Mouse (Mus musculus): ENCODE measurements around the gene Epha3. TPM values are rescaled to one million over a fixed set of nuclear protein-coding genes. Genes with fewer than 3 reads are reported as not detected.

Epha3 gene
- polyA plus RNA-seq, 1 experiment from 2014 or later = 26.2 TPM

DNA sequence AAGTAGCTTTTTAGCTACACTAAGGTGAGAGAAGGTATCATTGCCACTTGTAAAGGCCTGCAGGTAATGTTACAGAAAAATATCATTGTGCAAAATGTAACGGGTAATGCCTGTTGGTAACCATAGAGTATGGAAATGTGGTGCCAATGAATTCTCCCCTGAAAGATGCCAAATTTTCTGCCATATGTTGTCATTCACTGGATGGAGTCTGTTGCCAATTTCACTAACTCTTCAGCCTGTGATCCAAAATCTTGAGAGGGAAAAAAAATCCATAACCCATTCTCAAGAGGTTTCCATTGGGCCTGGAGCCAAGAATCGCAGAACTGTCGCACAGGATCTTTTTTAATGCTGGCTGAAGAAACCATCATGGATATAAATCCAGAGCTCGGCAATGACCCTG, 269.3 kb downstream of the Epha3 start:
- no peaks in the 10 kb centered on the region for H3K9me3 ChIP-seq
- peaks cover 10% of the 10 kb centered on the region for H3K27me3 ChIP-seq
- H3K9ac ChIP-seq (replicated peaks) = no peak overlapping the region
- no peaks in the 10 kb centered on the region for H3K36me3 ChIP-seq
- 82% methylated on average over 4 of the region's 4 CpGs for WGBS
- no peak overlapping the region for H3K4me2 ChIP-seq
- peaks cover 7% of the 10 kb centered on the region for H3K4me1 ChIP-seq (replicated peaks)
- ATAC-seq (ENCODE audit: insufficient number of reproducible peaks, insufficient read depth, low FRiP score, low TSS enrichment, low read depth) = no peak
- no peak overlapping the region for H3K27ac ChIP-seq
- H3K4me3 ChIP-seq (replicated peaks) = no peak overlapping the region

DNA sequence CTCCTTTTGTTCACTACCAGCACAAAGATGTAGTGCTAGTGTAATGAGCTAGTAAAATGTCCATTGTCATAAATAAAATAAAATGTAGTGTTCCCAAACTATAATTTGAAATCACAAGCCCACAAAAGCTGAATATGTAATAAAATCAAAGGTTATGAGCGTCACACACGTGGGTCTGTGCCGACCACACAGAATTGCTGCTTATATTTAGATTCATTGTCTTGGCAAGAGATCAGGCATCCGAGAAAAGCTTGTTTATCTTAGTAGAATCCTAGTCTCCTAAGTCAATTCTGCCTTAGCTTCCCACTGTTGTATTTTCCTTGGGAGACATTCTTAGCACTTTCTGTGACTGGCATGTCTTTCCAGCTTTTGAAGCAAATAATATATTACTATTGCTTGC, 294.2 kb downstream of the Epha3 start:
- H3K4me2 ChIP-seq = no peak overlapping the region
- no peak overlapping the region for H3K9ac ChIP-seq (replicated peaks)
- no peaks in the 10 kb centered on the region for H3K4me1 ChIP-seq (replicated peaks)
- H3K4me3 ChIP-seq (replicated peaks) = no peak overlapping the region
- ATAC-seq (ENCODE audit: insufficient number of reproducible peaks, insufficient read depth, low FRiP score, low TSS enrichment, low read depth) = no peak
- no peaks in the 10 kb centered on the region for H3K9me3 ChIP-seq
- 48% methylated on average over 4 of the region's 4 CpGs for WGBS
- H3K27me3 ChIP-seq = no peaks in the 10 kb centered on the region
- H3K27ac ChIP-seq = no peak overlapping the region
- H3K36me3 ChIP-seq = no peaks in the 10 kb centered on the region

DNA sequence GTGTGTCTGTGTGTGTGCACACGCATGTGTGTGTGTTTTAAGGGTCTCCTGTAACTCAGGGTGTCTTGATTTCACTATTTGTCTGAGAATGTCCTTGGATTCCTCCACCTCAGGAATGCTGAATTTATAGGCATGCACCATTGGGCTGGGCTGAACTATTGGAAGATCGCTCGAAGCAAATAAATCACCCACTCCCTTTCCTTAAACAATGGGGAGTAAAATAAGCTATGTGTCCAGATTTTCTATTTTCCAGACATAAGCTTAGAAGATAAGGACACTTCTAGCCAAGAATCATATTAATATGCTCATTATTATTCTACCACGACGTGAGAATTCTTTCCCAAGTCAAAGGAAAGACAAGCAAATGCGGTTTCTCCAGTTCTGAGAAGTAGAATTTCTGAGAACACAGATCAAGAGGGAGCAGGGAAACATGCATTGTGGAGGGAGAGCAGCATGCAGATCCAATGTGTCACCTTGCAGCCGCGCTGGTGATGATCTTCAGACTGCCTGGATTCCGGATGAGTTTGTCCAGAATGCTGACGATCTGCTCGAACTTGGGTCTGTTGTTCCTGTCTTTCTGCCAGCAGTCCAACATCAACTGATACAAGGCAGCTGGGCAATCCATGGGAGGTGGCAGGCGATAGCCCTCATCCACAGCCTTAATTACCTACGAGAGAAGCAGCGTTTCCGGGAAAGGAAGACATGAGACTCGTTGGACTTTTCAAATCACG, 297.7 kb downstream of the Epha3 start:
- no peaks in the 10 kb centered on the region for H3K9me3 ChIP-seq
- WGBS = 71% methylated on average over 17 of the region's 17 CpGs
- no peaks in the 10 kb centered on the region for H3K4me1 ChIP-seq (replicated peaks)
- H3K4me2 ChIP-seq = no peak overlapping the region
- ATAC-seq (ENCODE audit: insufficient number of reproducible peaks, insufficient read depth, low FRiP score, low TSS enrichment, low read depth) = no peak
- H3K36me3 ChIP-seq = no peaks in the 10 kb centered on the region
- H3K4me3 ChIP-seq (replicated peaks) = no peak overlapping the region
- H3K27me3 ChIP-seq = no peaks in the 10 kb centered on the region
- H3K27ac ChIP-seq = no peak overlapping the region
- H3K9ac ChIP-seq (replicated peaks) = no peak overlapping the region

DNA sequence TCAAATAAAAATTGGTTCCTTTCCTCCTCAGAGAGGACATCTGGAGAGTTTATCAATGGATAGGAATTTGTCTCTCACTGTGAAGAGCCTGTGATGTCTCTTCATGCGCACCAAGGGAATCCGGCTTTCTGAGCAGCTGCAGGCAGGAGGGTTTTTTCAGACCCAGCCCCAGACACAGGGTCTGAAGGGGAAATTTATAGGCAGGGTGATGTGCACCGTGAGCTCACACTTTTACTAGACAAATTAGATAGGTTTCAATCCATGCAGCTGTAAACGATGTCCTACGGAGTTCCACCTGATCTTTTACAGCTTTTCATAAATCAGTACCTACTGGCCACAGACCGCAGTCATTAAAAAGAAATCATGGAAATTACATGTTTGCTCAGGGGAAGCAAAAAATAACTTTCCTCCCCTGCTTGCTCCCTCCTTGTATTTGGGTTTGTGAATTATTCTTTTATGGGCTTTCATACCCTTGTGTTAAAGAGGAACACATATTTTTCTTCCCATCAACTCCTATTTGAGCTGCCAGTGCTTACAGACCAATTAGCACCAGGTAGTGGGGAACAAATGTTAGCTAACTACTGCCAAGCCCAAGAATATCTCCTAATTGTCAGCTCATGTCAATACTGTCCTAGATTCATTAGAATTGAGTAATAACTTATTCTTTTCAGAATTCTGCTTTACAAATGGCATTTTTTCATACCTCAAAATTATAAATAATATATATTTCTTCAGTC, 307.4 kb downstream of the Epha3 start:
- Histone ChIP-seq H3K9ac (replicated peaks) (no peak overlapping the region), H3K27me3 (peaks cover 5% of the 10 kb centered on the region; the same call in 1 of the 2 replicates), H3K9me3 (no peaks in the 10 kb centered on the region), H3K27ac (no peak overlapping the region), H3K4me1 (replicated peaks) (peaks cover 10% of the 10 kb centered on the region; the same call in 1 of the 2 replicates), H3K36me3 (no peaks in the 10 kb centered on the region), H3K4me3 (replicated peaks) (no peak overlapping the region), H3K4me2 (no peak overlapping the region)
- ATAC-seq (ENCODE audit: insufficient number of reproducible peaks, insufficient read depth, low FRiP score, low TSS enrichment, low read depth) = peak; percentile 73; the same call in 1 of the 2 replicates
- 14% methylated on average over 6 of the region's 6 CpGs for WGBS

DNA sequence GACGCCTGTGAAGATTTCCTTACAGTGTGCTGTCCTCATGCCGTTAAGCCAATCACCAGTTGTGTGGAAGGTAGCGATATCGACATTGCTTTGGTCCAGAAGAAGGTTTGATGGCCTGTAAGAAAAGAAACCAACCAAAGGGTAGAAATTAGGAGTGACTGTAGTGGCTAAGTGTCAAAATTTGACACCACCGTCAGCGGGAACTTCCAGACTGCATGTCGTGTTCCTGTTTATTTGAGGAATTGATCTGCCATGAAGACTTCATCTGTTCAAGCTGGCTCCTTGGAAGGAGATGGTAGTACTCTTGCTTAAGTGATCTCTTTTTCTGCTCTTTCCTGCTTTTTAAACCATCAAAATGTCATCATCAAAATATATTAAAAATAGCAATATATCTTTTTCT, 311.4 kb downstream of the Epha3 start:
- WGBS = 89% methylated on average over 7 of the region's 7 CpGs
- no peaks in the 10 kb centered on the region for H3K36me3 ChIP-seq
- H3K4me3 ChIP-seq (replicated peaks) = no peak overlapping the region
- no peaks in the 10 kb centered on the region for H3K27me3 ChIP-seq
- H3K27ac ChIP-seq = no peak overlapping the region
- H3K4me1 ChIP-seq (replicated peaks) = peaks cover 10% of the 10 kb centered on the region; the same call in 1 of the 2 replicates
- no peak overlapping the region for H3K4me2 ChIP-seq
- H3K9ac ChIP-seq (replicated peaks) = no peak overlapping the region
- no peak for ATAC-seq (ENCODE audit: insufficient number of reproducible peaks, insufficient read depth, low FRiP score, low TSS enrichment, low read depth)
- H3K9me3 ChIP-seq = no peaks in the 10 kb centered on the region

DNA sequence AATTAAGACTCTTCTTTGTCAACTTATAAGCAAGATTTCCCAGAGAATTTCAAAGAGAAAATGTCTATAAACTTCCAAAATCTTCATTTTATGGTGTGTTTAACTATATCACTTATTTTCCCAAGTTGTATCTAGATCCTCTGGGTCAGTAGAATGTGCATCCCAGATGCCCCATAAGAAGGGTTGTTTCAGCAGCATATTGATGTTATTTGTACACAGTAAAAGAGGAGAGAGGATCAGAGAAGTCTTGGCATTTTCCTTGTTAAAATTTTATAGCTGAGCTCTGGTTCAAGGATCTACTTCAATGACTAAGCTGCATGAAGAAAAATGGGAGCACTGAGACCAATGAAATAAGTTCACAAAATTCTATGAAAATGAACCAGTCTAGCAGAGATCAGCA, 324.5 kb downstream of the Epha3 start:
- Histone ChIP-seq H3K4me3 (replicated peaks) (no peak overlapping the region), H3K27me3 (no peaks in the 10 kb centered on the region), H3K4me1 (replicated peaks) (0 out of 2 replicates have a peak, but pooled peaks cover 8% of the 10 kb centered on the region), H3K27ac (no peak overlapping the region), H3K9me3 (no peaks in the 10 kb centered on the region), H3K4me2 (no peak overlapping the region), H3K36me3 (no peaks in the 10 kb centered on the region), H3K9ac (replicated peaks) (no peak overlapping the region)
- ATAC-seq (ENCODE audit: insufficient number of reproducible peaks, insufficient read depth, low FRiP score, low TSS enrichment, low read depth) = peak; percentile 52; the same call in 1 of the 2 replicates

DNA sequence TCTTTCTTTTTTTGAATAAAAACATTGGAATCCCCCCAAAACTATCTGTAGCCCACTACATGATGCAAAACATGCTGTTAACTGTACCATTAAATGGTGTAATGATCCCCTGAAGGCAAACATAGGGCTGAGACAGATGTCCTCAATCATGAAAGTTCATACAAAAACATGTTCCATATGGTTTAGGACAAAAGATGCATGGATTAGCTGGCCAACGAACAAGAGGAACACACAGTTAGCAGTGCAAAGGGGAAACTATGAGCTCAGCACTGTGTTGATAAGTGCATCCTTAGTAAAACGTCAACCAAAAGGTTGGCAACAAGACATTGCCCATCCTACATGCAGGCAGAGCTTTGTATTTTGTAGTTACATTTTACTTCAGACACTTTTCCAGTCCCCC, 335.2 kb downstream of the Epha3 start:
- ATAC-seq (ENCODE audit: insufficient number of reproducible peaks, insufficient read depth, low FRiP score, low TSS enrichment, low read depth) = no peak
- Histone ChIP-seq H3K9ac (replicated peaks) (no peak overlapping the region), H3K36me3 (no peaks in the 10 kb centered on the region), H3K9me3 (no peaks in the 10 kb centered on the region), H3K4me2 (no peak overlapping the region), H3K4me3 (replicated peaks) (no peak overlapping the region), H3K27me3 (no peaks in the 10 kb centered on the region), H3K4me1 (replicated peaks) (no peaks in the 10 kb centered on the region), H3K27ac (no peak overlapping the region)
- 46% methylated on average over 2 of the region's 2 CpGs for WGBS

DNA sequence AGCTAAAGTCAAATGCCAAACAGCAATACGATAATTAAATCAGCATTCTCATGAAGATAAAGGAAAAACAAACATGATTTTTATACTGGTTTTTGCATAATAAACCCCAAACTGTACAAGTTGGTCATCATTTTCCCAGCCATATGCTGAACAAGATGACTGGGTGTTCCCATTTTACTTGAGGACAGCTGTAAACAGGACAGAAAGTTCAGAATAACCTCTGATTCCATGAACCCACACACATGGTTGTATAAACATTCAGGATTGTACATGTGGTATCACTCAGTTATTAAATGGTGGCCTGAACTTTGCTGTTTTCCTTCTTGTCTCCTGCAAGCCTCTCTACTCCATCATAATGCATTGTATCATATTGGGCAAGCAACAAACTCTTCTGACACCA, 346.3 kb downstream of the Epha3 start:
- Histone ChIP-seq H3K36me3 (no peaks in the 10 kb centered on the region), H3K4me2 (no peak overlapping the region), H3K4me3 (replicated peaks) (no peak overlapping the region), H3K9ac (replicated peaks) (no peak overlapping the region), H3K27me3 (no peaks in the 10 kb centered on the region), H3K27ac (no peak overlapping the region), H3K9me3 (no peaks in the 10 kb centered on the region), H3K4me1 (replicated peaks) (no peaks in the 10 kb centered on the region)
- no peak for ATAC-seq (ENCODE audit: insufficient number of reproducible peaks, insufficient read depth, low FRiP score, low TSS enrichment, low read depth)
- WGBS = 93% methylated on average over 1 of the region's 1 CpGs

DNA sequence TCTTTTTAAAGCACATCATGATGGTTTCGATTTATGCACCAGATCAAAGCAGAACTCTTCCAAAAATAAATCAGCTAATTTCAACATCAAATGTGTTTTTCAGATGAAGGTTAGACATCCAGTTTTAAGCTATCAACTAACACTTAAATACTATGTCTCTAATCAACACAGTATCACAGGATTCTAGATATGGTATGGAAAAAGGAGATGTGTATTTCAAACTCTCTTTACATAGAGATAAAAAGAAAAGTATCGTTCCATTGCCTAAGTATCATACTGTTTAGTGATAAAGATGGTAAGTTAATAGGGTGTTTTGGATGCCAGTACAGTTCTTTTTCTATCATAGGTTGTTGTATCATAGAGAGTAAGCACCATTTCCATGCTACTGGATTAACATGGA, 353.9 kb downstream of the Epha3 start:
- H3K9me3 ChIP-seq = no peaks in the 10 kb centered on the region
- WGBS = 87% methylated on average over 2 of the region's 2 CpGs
- no peaks in the 10 kb centered on the region for H3K27me3 ChIP-seq
- no peak overlapping the region for H3K27ac ChIP-seq
- H3K4me3 ChIP-seq (replicated peaks) = no peak overlapping the region
- H3K4me1 ChIP-seq (replicated peaks) = no peaks in the 10 kb centered on the region
- H3K9ac ChIP-seq (replicated peaks) = no peak overlapping the region
- no peaks in the 10 kb centered on the region for H3K36me3 ChIP-seq
- ATAC-seq (ENCODE audit: insufficient number of reproducible peaks, insufficient read depth, low FRiP score, low TSS enrichment, low read depth) = no peak
- no peak overlapping the region for H3K4me2 ChIP-seq

DNA sequence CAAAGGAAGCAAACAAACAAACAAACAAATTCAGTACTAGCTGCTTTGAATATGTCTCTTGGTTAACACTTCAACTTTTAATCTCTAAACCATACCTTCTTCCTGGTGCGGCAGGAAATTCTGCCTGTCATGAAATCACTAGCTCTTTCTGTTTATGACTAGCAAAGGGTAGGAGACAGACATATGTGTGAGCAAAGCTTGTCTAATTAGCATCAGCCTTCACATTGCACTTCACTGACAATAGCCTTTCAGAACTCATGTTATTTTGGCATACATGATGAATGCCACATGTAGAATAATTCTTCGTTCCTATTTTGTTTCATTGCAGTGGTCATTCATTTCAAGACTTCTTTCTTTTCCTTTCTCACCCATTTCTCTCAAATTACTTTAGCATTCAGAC, 357.5 kb downstream of the Epha3 start:
- no peak for ATAC-seq (ENCODE audit: insufficient number of reproducible peaks, insufficient read depth, low FRiP score, low TSS enrichment, low read depth)
- H3K9ac ChIP-seq (replicated peaks) = no peak overlapping the region
- no peak overlapping the region for H3K27ac ChIP-seq
- no peaks in the 10 kb centered on the region for H3K36me3 ChIP-seq
- no peaks in the 10 kb centered on the region for H3K4me1 ChIP-seq (replicated peaks)
- H3K4me3 ChIP-seq (replicated peaks) = no peak overlapping the region
- no peaks in the 10 kb centered on the region for H3K27me3 ChIP-seq
- H3K9me3 ChIP-seq = no peaks in the 10 kb centered on the region
- H3K4me2 ChIP-seq = no peak overlapping the region
- 55% methylated on average over 2 of the region's 2 CpGs for WGBS

DNA sequence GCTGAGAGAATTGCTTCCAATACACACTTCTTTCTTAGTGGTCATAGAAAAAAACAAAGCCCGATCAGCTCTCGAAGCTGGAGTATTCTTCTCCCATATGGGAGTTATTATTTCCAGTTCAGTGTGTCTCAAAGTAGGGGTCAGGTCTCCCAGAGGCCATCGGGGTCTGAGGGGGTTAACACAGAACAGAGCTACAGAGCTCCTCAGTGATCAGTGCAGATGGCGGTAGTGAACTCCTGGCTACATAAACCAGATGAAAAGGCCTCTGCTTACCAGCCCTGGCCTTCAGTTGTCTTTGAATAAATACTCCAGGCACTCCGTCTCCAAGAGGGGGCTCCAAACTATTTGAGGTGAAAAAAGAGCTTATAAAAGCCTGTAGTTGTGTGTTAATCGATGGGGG, 362.5 kb downstream of the Epha3 start:
- H3K4me2 ChIP-seq = no peak overlapping the region
- H3K9ac ChIP-seq (replicated peaks) = no peak overlapping the region
- no peak overlapping the region for H3K4me3 ChIP-seq (replicated peaks)
- no peaks in the 10 kb centered on the region for H3K4me1 ChIP-seq (replicated peaks)
- H3K9me3 ChIP-seq = no peaks in the 10 kb centered on the region
- ATAC-seq (ENCODE audit: insufficient number of reproducible peaks, insufficient read depth, low FRiP score, low TSS enrichment, low read depth) = no peak
- H3K27me3 ChIP-seq = no peaks in the 10 kb centered on the region
- 31% methylated on average over 6 of the region's 6 CpGs for WGBS
- H3K36me3 ChIP-seq = no peaks in the 10 kb centered on the region
- H3K27ac ChIP-seq = no peak overlapping the region

All from limb, embryonic 12.5 days (tissue).